Mouse (Mus musculus): ENCODE results near the gene Ndufaf4. TPM values are rescaled to one million over a fixed set of nuclear protein-coding genes. Genes with fewer than 3 reads are reported as not detected.

Gene Ndufaf4
- 10 to 100 TPM; 19.3 to 31.5 TPM for polyA plus RNA-seq (2017; shearing (Covaris generic))

GRCm38 (mm10) chr4:24897851-24898515, at the start of gene Ndufaf4:
TSS of gene Ndufaf4 (plus strand) at chr4:24898083.

GRCm38 (mm10) chr4:24850401-24851325, 47.2 kb upstream of the Ndufaf4 start, which contains the start of gene Klhl32:
TSS of gene Klhl32 (minus strand) at chr4:24851124.

Other genes starting within 250 kb of the Ndufaf4 start
- under 1 TPM in 1 of 2 experiments, not detected in 1; 0.88 TPM for gene Klhl32, start 47.0 kb upstream of the Ndufaf4 start, polyA plus RNA-seq (2017; shearing (Covaris generic))
- gene Gpr63, start 68.3 kb downstream of the Ndufaf4 start, polyA plus RNA-seq (2017; shearing (Covaris generic)): not detected